Mouse (Mus musculus): ENCODE data around the gene Mpc1. TPM values are rescaled to one million over a fixed set of nuclear protein-coding genes. Genes with fewer than 3 reads are reported as not detected.
"Not testable (repeated sequence)": the region's sequence is repeated elsewhere in the genome, so short reads cannot be mapped to it uniquely, and the experiment has no call there.

Mpc1 gene
- polyA plus RNA-seq, 1 experiment from 2014 or later: 145 TPM

GRCm38 (mm10) chr17:8254268-8254667 is 28.4 kb upstream of the Mpc1 start:
- Histone ChIP-seq H3K4me2 (replicated peaks) (no peak overlapping the region), H3K27ac (no peak overlapping the region), H3K4me3 (no peak overlapping the region), H3K9me3 (no peaks in the 10 kb centered on the region), H3K27me3 (0 out of 2 replicates have a peak, but pooled peaks cover 8% of the 10 kb centered on the region), H3K4me1 (no peaks in the 10 kb centered on the region), H3K36me3 (no peaks in the 10 kb centered on the region), H3K9ac (no peak overlapping the region)
- no peak for ATAC-seq (ENCODE audit: low FRiP score, low read depth)

GRCm38 (mm10) chr17:8254914-8255313 is 27.8 kb upstream of the Mpc1 start:
- no peak overlapping the region for H3K27ac ChIP-seq
- H3K9me3 ChIP-seq: no peaks in the 10 kb centered on the region
- H3K4me2 ChIP-seq (replicated peaks): no peak overlapping the region
- 0 out of 2 replicates have a peak, but pooled peaks cover 5% of the 10 kb centered on the region for H3K27me3 ChIP-seq
- 72% methylated on average over 3 of the region's 3 CpGs for WGBS
- H3K36me3 ChIP-seq: no peaks in the 10 kb centered on the region
- no peak overlapping the region for H3K9ac ChIP-seq
- H3K4me1 ChIP-seq: no peaks in the 10 kb centered on the region
- no peak for ATAC-seq (ENCODE audit: low FRiP score, low read depth)
- H3K4me3 ChIP-seq: no peak overlapping the region

- no peak for ATAC-seq (ENCODE audit: low FRiP score, low read depth)
Measured at GRCm38 (mm10) chr17:8255583-8255982, 27.1 kb upstream of the Mpc1 start.

GRCm38 (mm10) chr17:8256982-8257381 is 25.7 kb upstream of the Mpc1 start:
- 74% methylated on average over 8 of the region's 8 CpGs for WGBS

More at GRCm38 (mm10) chr17:8255583-8255982, 27.1 kb upstream of the Mpc1 start:
- no peak overlapping the region for H3K9ac ChIP-seq
- no peak overlapping the region for H3K4me2 ChIP-seq (replicated peaks)
- 0 out of 2 replicates have a peak, but pooled peaks cover 5% of the 10 kb centered on the region for H3K27me3 ChIP-seq
- no peaks in the 10 kb centered on the region for H3K36me3 ChIP-seq
- H3K9me3 ChIP-seq: no peaks in the 10 kb centered on the region
- WGBS: 80% methylated on average over 6 of the region's 6 CpGs
- H3K4me3 ChIP-seq: no peak overlapping the region
- no peaks in the 10 kb centered on the region for H3K4me1 ChIP-seq
- H3K27ac ChIP-seq: no peak overlapping the region

GRCm38 (mm10) chr17:8264638-8265037 is 18.1 kb upstream of the Mpc1 start:
- not testable (repeated sequence) for H3K27ac ChIP-seq; H3K9ac ChIP-seq; ATAC-seq (ENCODE audit: low FRiP score, low read depth); H3K4me2 ChIP-seq (replicated peaks); H3K9me3 ChIP-seq; H3K4me1 ChIP-seq; H3K27me3 ChIP-seq; H3K4me3 ChIP-seq; H3K36me3 ChIP-seq
- 16% methylated on average over 7 of the region's 7 CpGs for WGBS

More at GRCm38 (mm10) chr17:8256982-8257381, 25.7 kb upstream of the Mpc1 start:
- no peak for ATAC-seq (ENCODE audit: low FRiP score, low read depth)
- Histone ChIP-seq H3K4me1 (no peaks in the 10 kb centered on the region), H3K9me3 (no peaks in the 10 kb centered on the region), H3K27ac (no peak overlapping the region), H3K4me3 (no peak overlapping the region), H3K27me3 (0 out of 2 replicates have a peak, but pooled peaks cover 7% of the 10 kb centered on the region), H3K4me2 (replicated peaks) (no peak overlapping the region), H3K9ac (no peak overlapping the region), H3K36me3 (no peaks in the 10 kb centered on the region)

GRCm38 (mm10) chr17:8272054-8272749 is 10.5 kb upstream of the Mpc1 start:
- WGBS: 54% methylated on average over 6 of the region's 6 CpGs
- no peak overlapping the region for H3K4me3 ChIP-seq
- H3K9ac ChIP-seq: no peak overlapping the region
- no peak overlapping the region for H3K4me2 ChIP-seq (replicated peaks)
- H3K27me3 ChIP-seq: peaks cover 3% of the 10 kb centered on the region
- no peak for ATAC-seq (ENCODE audit: low FRiP score, low read depth)
- no peaks in the 10 kb centered on the region for H3K36me3 ChIP-seq
- H3K27ac ChIP-seq: no peak overlapping the region
- H3K9me3 ChIP-seq: no peaks in the 10 kb centered on the region
- H3K4me1 ChIP-seq: no peaks in the 10 kb centered on the region

- H3K4me1 ChIP-seq: no peaks in the 10 kb centered on the region
- no peak overlapping the region for H3K27ac ChIP-seq
- no peaks in the 10 kb centered on the region for H3K9me3 ChIP-seq
- H3K9ac ChIP-seq: no peak overlapping the region
- ATAC-seq (ENCODE audit: low FRiP score, low read depth): no peak
- H3K36me3 ChIP-seq: no peaks in the 10 kb centered on the region
- WGBS: 70% methylated on average over 6 of the region's 6 CpGs
- peaks cover 3% of the 10 kb centered on the region for H3K27me3 ChIP-seq
- H3K4me3 ChIP-seq: no peak overlapping the region
- no peak overlapping the region for H3K4me2 ChIP-seq (replicated peaks)
Measured at GRCm38 (mm10) chr17:8272951-8273350, 9.8 kb upstream of the Mpc1 start.

GRCm38 (mm10) chr17:8276071-8276470 is 6.6 kb upstream of the Mpc1 start:
- 67% methylated on average over 4 of the region's 4 CpGs for WGBS
- peaks cover 3% of the 10 kb centered on the region for H3K27me3 ChIP-seq

GRCm38 (mm10) chr17:8276680-8277079 is 6.0 kb upstream of the Mpc1 start:
- WGBS: 78% methylated on average over 7 of the region's 7 CpGs
- H3K9ac ChIP-seq: no peak overlapping the region
- no peak overlapping the region for H3K4me2 ChIP-seq (replicated peaks)
- H3K4me1 ChIP-seq: no peaks in the 10 kb centered on the region
- H3K27ac ChIP-seq: no peak overlapping the region
- no peaks in the 10 kb centered on the region for H3K36me3 ChIP-seq
- ATAC-seq (ENCODE audit: low FRiP score, low read depth): no peak
- H3K4me3 ChIP-seq: no peak overlapping the region
- peaks cover 3% of the 10 kb centered on the region for H3K27me3 ChIP-seq
- H3K9me3 ChIP-seq: 0 out of 2 replicates have a peak, but pooled peaks cover 5% of the 10 kb centered on the region

More at GRCm38 (mm10) chr17:8276071-8276470, 6.6 kb upstream of the Mpc1 start:
- H3K27ac ChIP-seq: no peak overlapping the region
- H3K9me3 ChIP-seq: 0 out of 2 replicates have a peak, but pooled peaks cover 5% of the 10 kb centered on the region
- no peak for ATAC-seq (ENCODE audit: low FRiP score, low read depth)
- no peaks in the 10 kb centered on the region for H3K36me3 ChIP-seq
- H3K9ac ChIP-seq: no peak overlapping the region
- no peaks in the 10 kb centered on the region for H3K4me1 ChIP-seq
- H3K4me2 ChIP-seq (replicated peaks): no peak overlapping the region
- no peak overlapping the region for H3K4me3 ChIP-seq

- Histone ChIP-seq H3K4me2 (replicated peaks) (no peak overlapping the region), H3K27ac (no peak overlapping the region), H3K36me3 (no peaks in the 10 kb centered on the region), H3K9me3 (0 out of 2 replicates have a peak, but pooled peaks cover 5% of the 10 kb centered on the region), H3K4me1 (no peaks in the 10 kb centered on the region), H3K9ac (no peak overlapping the region), H3K27me3 (peaks cover 3% of the 10 kb centered on the region), H3K4me3 (no peak overlapping the region)
- 87% methylated on average over 3 of the region's 3 CpGs for WGBS
- no peak for ATAC-seq (ENCODE audit: low FRiP score, low read depth)
Measured at GRCm38 (mm10) chr17:8277266-8277665, 5.4 kb upstream of the Mpc1 start.

GRCm38 (mm10) chr17:8278356-8278755 is 4.3 kb upstream of the Mpc1 start:
- WGBS: 59% methylated on average over 3 of the region's 3 CpGs

GRCm38 (mm10) chr17:8283526-8284253 is 986 bp downstream of the Mpc1 start:
- under 1% methylated on average over 77 of the region's 77 CpGs for WGBS
- ATAC-seq (ENCODE audit: low FRiP score, low read depth): peak; percentile 98

More at GRCm38 (mm10) chr17:8278356-8278755, 4.3 kb upstream of the Mpc1 start:
- Histone ChIP-seq H3K27me3 (peaks cover 2% of the 10 kb centered on the region; the same call in 1 of the 2 replicates), H3K4me2 (replicated peaks) (no peak overlapping the region), H3K9me3 (0 out of 2 replicates have a peak, but pooled peaks cover 5% of the 10 kb centered on the region), H3K4me3 (no peak overlapping the region), H3K4me1 (0 out of 2 replicates have a peak, but pooled peaks cover 4% of the 10 kb centered on the region), H3K9ac (no peak overlapping the region), H3K36me3 (no peaks in the 10 kb centered on the region), H3K27ac (no peak overlapping the region)
- no peak for ATAC-seq (ENCODE audit: low FRiP score, low read depth)

More at GRCm38 (mm10) chr17:8283526-8284253, 986 bp downstream of the Mpc1 start:
- Histone ChIP-seq H3K4me2 (replicated peaks) (peak overlapping the region; percentile 100), H3K36me3 (no peaks in the 10 kb centered on the region), H3K4me1 (peaks cover 18% of the 10 kb centered on the region), H3K27me3 (0 out of 2 replicates have a peak, but pooled peaks cover 3% of the 10 kb centered on the region), H3K4me3 (peak overlapping the region; percentile 90), H3K27ac (peak overlapping the region; percentile 92), H3K9ac (peak overlapping the region; percentile 83), H3K9me3 (0 out of 2 replicates have a peak, but pooled peaks cover 5% of the 10 kb centered on the region)

Data from limb, embryonic 13.5 days (tissue).